Mouse (Mus musculus): ENCODE results near the gene Nrp2.

DNA sequence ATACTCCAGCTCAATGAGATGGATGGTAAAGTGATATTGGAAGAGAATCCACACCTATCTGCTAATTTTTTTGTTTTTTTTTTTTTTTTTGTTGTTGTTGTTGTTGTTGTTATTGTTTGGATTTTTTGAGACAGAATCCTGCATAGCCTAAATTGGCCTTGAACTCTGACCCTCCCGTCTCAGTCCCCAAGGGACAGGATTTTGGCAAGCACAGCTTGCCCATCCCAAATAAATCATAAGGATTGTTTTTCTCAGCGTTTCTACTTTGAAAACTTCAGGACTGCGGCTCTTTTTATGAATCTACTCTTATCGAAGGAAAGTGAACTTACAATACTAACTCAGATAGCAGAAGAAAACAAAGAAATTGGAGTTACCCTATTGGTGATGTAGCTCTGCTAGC is 31.9 kb downstream of the Nrp2 start:
- TF ChIP-seq CTCF (IDR thresholded peaks at IDR 0.05; ENCODE audit: extremely low read depth, insufficient read depth, low read length) (no peak), POLR2A (IDR thresholded peaks at IDR 0.05; ENCODE audit: extremely low read depth, insufficient read depth, low read length) (no peak)
